Mouse (Mus musculus): Measurements from ENCODE around the gene Ciart. TPM values are rescaled to one million over a fixed set of nuclear protein-coding genes. Genes with fewer than 3 reads are reported as not detected.
A peak's percentile ranks its signal among the peaks of the same experiment; 100 is the strongest.
"Not testable (repeated sequence)": the region's sequence is repeated elsewhere in the genome, so short reads cannot be mapped to it uniquely, and the experiment has no call there.

Ciart gene
- total RNA-seq, 2 experiments from 2014 or later, result 1.3 to 2.8 TPM

DNA sequence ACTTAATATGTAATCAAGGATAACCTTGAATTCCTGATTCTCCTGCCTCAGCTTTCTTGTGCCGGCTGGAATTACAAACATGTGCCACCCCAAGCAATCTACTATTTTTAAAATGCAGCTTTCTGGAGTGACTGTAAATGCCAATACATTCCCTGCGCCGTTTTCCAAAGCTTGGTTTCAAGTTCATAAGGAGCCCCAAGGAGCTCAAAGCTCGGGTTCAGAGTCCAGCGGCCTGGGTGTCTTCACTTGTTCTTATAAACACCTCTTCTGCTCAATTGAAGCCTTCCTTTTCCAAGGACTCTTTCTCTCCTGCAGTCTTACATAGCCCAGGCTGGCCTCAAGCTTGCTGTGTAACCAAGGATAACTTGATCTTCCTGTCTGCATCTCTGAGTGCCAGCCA lies 16.0 kb downstream of the Ciart start:
- no peak for ATAC-seq (replicated peaks; ENCODE audit: poor library complexity)

DNA sequence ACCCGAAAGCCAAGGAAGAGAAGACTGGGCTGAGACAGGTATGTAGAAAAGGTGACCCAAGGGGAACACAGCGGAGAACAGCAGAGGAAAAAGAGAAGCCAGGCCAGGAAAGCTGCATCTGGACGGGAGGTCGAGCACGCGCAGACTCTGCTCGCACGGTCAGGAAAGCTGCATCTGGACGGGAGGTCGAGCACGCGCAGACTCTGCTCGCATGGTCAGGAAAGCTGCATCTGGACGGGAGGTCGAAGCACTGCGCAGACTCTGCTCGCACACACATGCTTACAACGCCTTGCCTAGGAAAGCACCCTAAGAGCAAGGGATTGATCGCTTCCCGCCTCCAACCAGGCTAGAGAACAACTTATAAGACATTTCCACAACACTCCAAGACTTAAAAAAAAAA lies 16.5 kb downstream of the Ciart start:
- ATAC-seq (replicated peaks; ENCODE audit: poor library complexity), result no peak

DNA sequence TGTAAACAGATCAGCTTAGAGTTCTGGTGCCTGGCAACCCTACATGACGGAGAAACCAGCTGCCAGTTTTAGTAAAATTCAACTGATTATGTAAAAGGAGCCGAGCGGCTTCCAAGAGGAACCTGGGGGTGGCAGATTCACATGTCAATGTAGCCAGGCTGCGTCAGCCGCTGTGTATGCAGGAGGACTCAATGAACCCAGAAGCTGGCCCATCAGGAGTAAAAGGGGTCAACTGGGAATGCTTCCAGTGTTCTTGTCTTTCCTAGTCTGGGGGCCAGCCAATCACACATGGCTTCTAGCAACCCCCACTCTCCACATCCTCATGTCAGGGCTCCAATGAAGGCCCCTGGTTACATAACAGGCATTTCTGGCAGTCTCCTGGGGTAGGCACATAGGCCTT lies 17.0 kb downstream of the Ciart start:
- no peak for ATAC-seq (replicated peaks; ENCODE audit: poor library complexity)

DNA sequence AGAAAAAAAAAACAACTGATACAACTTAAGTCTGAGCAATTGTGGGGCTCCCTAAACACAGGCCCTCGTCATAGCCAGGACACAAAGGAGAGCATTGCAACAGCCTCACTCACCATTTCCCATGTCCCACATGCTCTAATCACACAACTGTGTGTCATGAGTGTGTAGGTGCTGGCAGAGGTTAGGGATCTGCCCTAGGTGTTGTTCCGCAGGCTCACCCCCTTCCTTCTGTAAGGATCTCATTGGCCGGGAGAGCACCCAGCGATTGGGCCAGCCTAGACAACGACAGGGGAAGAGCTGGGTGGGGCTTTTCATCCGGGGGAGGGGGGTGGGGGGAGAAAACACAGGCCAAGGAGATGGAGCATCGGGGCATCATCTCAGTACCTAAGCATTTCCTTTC lies 18.5 kb downstream of the Ciart start:
- ATAC-seq (replicated peaks; ENCODE audit: poor library complexity), result no peak

DNA sequence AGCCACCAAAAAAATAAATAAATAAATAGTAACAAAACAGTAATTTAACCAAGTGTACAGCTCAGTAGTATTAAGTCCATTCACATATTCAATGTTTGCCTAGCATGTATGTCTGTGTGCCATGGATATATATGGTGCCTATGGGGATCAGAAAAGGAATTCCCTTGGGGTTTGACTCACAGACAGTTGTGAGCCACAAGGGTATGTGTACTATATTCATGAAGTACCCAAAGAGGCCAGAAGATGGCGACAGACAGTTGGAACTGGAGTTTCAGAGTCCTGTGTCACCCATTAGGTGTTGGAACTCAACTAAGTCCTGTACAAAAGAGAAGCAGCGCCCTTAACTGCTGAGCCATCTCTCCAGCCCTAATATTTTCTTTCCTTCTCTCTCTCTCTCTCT lies 20.3 kb downstream of the Ciart start:
- ATAC-seq (replicated peaks; ENCODE audit: poor library complexity), result peak; percentile 98

DNA sequence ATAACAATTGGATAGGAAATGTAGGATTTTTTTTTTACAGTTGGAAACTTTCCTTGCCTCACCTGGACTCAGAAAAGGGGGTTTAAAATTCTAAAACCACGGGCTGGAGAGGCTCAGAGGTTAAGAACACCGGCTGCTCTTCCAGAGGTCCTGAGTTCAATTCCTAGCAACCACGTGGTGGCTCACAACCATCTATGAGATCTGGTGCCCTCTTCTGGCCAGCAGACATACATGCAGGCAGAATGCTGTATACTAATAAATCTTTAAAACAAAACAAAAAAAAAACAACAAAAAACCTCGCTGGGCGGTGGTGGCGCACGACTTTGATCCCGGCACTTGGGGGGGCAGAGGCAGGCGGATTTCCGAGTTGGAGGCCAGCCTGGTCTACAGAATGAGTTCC lies 20.8 kb downstream of the Ciart start:
- ATAC-seq (replicated peaks; ENCODE audit: poor library complexity), result no peak; the same call in 1 of the 2 replicates

DNA sequence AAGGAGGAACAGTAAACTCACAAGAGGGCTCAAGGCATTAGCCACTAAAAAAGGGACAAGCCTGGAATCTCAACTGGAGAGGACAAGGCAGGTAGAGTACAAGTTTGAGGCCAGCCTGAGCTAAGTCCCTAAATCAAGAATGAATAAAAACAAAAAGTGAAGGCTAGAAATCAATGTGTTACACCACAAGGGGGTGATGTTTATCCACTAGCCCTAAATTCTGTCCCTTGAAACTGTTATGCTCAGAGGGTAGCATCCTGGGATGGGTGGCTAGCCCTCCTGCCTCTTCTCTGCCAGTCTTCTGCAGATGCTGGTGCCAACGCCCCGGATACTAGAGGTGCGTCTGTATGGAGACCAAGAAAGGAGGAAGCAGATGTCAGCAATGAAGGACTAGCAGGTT lies 21.7 kb downstream of the Ciart start:
- peak; percentile 29; the same call in 1 of the 2 replicates for ATAC-seq (replicated peaks; ENCODE audit: poor library complexity)

DNA sequence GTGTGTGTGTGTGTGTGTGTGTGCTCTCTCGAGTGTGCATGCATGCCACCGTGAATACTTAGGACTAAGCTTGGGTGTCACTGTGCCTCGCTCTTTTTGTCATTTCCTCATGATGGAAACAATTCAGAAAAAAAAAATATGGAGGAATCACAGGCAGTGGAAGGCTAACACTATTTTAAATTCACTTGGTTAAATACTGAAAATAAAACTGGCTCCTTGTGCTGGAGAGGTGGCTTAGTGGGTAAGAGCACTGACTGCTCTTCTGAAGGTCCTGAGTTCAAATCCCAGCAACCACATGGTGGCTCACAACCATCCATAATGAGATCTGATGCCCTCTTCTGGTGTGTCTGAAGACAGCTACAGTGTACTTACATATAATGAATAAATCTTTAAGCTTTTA lies 23.8 kb downstream of the Ciart start:
- ATAC-seq (replicated peaks; ENCODE audit: poor library complexity), result not testable (repeated sequence)

DNA sequence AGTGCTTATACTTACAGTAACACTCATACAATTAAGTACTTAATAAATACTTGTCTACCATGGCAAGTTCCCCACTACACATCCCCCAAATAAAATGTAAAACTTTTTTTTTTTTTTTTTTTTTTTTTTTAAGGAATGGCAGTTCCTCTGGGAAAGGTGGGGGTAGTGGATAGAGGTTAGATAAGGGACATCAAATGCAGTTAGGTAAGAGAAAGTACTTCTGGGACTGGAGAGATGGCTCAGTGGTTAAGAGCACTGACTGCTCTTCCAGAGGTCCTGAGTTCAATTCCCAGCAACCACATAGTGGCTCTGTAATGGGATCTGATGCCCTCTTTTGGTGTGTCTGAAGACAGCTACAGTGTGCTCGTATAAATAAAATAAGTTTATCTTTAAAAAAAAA lies 25.0 kb downstream of the Ciart start:
- ATAC-seq (replicated peaks; ENCODE audit: poor library complexity), result not testable (repeated sequence)

DNA sequence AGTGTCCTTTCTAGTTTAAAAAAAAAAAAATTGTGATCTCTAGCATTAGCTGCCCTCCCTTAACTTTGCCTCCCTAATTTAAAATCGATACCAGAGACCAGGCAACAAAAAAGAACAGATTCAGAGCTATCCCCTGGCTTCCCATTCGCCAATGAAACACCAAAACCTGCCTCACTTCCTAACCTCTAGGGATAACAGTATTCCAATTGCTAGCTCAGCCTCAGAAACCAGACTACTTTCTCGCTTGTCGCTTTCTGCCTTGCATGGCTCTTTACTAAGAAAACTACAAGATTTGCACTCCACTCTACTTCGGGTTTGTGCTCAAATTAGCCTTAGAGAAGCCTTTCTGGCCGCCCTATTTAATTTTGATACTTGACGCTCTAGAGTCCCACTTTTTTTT lies 25.9 kb downstream of the Ciart start:
- ATAC-seq (replicated peaks; ENCODE audit: poor library complexity), result peak; percentile 7; the same call in 1 of the 2 replicates

DNA sequence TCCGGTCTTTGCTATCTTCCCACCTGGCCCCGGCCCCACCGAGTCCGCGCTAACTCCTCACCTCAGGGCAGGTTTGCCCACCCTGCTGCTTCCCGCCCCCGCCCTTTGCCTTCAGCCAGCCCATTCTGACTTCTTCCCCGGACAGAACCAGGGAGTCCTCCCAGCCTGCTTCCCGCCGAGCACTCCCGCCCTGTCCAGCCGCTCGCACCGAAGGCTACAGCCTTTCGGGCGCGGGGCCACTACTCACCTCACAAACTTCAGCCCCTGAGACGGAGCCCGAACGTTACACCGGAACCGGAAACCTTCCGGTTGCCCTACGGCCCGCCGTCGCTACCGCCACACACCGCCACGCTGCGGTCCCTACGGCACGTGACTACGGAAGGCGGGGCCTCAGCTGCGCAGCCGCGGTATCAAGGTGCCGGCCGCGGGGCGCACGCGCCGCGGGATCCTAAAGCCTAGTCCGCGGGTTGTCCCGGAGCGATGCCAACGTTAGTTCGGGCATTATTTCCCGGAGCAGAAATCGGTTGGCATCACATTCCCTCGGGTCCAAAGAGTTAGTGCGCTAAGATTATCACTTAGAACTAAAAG lies 26.5 kb downstream of the Ciart start, which contains the start of gene Prpf3:
Gene Prpf3 (minus strand): TSS at position 384 of the 588 bp plus-strand sequence.
- ATAC-seq (replicated peaks; ENCODE audit: poor library complexity), result peak; percentile 96

DNA sequence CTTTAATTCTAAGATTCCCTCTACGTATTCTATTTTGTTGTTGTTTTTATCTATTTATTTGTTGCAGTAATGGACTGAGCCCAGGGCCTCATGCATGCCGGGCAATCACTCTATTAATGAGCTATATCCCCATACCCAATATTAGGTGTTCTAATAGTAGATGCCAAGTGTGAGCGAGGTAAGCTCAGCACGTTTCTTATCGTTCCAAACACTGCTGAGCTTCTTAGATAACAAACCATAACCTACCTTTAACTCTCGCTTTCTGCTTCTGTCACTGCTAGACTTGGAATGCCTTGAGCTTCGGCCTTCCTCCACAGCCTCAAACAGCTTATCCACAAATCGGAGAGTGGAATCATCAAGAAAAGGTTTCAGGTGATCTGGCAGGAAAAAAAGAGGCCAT lies 30.7 kb downstream of the Ciart start:
- ATAC-seq (replicated peaks; ENCODE audit: poor library complexity), result no peak

DNA sequence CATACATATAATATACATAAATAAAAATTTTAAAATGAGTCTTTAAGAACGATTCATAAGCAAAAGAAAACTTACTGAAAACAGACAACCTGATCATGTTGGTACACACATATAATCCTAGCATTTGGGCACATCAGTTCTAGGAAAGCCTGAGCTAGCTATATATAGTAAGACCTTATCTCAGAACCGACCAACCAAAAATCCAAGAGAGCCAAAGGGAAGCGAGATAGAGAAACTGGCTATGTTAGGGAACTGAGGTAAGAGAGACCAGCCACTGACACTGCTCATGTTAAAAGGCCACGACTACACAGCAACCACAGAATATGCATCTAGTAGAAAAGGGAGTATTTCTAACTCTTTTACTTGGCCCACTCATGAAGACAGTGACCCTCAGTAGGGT lies 31.4 kb downstream of the Ciart start:
- ATAC-seq (replicated peaks; ENCODE audit: poor library complexity), result no peak

DNA sequence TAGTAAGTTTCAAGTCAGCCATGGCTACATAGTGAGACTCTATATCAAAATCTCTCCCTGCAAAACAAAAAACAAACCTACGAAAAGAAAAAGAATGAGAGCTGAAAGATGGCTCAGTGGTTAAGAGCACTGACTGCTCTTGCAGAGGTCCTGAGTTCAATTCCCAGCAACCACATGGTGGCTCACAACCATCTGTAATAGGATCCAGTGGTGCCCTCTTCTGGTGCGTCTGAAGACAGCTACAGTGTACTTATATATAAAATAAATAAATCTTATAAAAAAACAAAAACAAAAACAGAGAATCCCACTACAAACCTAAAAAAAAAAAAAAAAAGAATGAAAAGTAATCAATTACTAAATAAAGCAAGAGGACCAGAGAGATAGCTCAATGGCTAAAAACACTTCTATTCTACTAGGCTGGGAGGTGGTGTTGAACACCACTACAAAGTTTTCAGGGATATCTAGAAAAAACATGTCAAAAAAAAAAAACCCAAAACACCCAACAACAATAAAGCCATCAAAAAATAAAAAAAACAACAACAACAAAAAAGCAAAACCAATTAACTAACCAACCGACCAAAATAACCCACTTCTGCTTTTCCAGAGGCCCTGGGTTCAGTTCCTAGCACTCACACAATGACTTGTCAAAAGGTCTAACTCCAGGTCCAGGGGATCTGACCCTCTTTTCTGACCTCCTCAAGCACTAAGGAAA lies 39.4 kb downstream of the Ciart start:
- ATAC-seq (replicated peaks; ENCODE audit: poor library complexity), result no peak

DNA sequence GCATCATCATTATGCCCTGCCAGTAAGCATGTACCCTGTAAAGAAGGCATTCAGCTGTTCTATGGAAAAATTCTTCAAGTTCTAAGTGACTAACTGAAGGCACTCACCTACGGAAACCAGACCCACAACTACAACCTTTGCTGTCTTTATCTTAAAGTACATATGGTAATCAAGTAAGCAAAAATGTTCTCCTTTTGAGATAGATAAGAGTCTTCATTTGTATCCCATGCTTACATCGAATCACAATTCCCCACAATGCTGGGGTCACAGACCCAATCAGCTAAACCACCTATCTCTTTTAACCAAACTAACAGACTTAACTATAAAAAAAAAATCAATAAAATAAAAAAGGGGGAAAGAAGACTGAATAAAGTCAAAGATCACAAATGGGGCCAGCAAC lies 42.8 kb downstream of the Ciart start:
- ATAC-seq (replicated peaks; ENCODE audit: poor library complexity), result peak; percentile 54; the same call in 1 of the 2 replicates

DNA sequence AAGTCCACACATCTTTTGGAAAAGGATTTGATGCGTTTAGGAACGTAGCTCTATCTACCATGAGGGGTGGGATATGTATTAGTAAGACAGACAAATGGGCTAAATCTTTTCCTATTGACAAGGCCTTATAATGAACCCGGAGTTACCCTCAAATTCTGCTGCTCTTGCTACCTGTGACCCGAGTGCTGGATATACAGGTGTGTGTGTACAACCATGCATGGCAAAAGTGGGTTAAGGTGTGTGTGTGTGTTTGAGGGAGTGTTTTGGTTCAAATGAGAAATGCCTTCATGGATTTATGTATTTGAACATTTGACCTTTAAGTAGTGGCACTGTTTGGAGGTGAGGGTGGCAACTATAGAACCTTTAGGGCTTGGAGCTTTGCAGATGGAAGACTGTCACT lies 53.0 kb downstream of the Ciart start:
- no peak for ATAC-seq (replicated peaks; ENCODE audit: poor library complexity)

Other genes with a start within 250 kb of the Ciart start
- 154 and 191 TPM in 2 replicates for gene Mcl1, start 223.5 kb downstream of the Ciart start, total RNA-seq (2015)
- gene Mcl1, start 223.5 kb downstream of the Ciart start, total RNA-seq (2017), result 131 and 135 TPM in 2 replicates
- gene Adamtsl4, start 194.3 kb downstream of the Ciart start, total RNA-seq (2015), result 0.17 and 1.4 TPM in 2 replicates
- gene Adamtsl4, start 194.3 kb downstream of the Ciart start, total RNA-seq (2017), result 0.33 TPM in 1 of 2 replicates, not detected in the other
- gene Ecm1, start 142.7 kb downstream of the Ciart start, total RNA-seq (2015), result 3.9 and 5.4 TPM in 2 replicates
- 0.37 and 1.8 TPM in 2 replicates for gene Ecm1, start 142.7 kb downstream of the Ciart start, total RNA-seq (2017)
- gene Tars2, start 122.0 kb downstream of the Ciart start, total RNA-seq (2015), result 27.8 and 29.9 TPM in 2 replicates
- 47.3 and 52.2 TPM in 2 replicates for gene Tars2, start 122.0 kb downstream of the Ciart start, total RNA-seq (2017)
- 51.7 and 59.5 TPM in 2 replicates for gene Rprd2, start 63.4 kb downstream of the Ciart start, total RNA-seq (2015)
- 18.9 and 22.5 TPM in 2 replicates for gene Rprd2, start 63.4 kb downstream of the Ciart start, total RNA-seq (2017)
- gene Prpf3, start 26.4 kb downstream of the Ciart start, total RNA-seq (2015), result 41.2 and 56.2 TPM in 2 replicates
- gene Prpf3, start 26.4 kb downstream of the Ciart start, total RNA-seq (2017), result 25.7 and 51.2 TPM in 2 replicates
- 132 and 147 TPM in 2 replicates for gene Mrps21, start 10.7 kb downstream of the Ciart start, total RNA-seq (2015)
- 382 and 387 TPM in 2 replicates for gene Mrps21, start 10.7 kb downstream of the Ciart start, total RNA-seq (2017)
- 55.1 and 62.0 TPM in 2 replicates for gene BC028528, start 9.8 kb upstream of the Ciart start, total RNA-seq (2015)
- gene BC028528, start 9.8 kb upstream of the Ciart start, total RNA-seq (2017), result 63.3 and 68.9 TPM in 2 replicates
- 30.6 and 30.8 TPM in 2 replicates for gene Aph1a, start 11.7 kb upstream of the Ciart start, total RNA-seq (2015)
- gene Aph1a, start 11.7 kb upstream of the Ciart start, total RNA-seq (2017), result 34.9 and 35.1 TPM in 2 replicates
- not detected in 2 replicates for gene Car14, start 22.4 kb upstream of the Ciart start, total RNA-seq (2015)
- gene Car14, start 22.4 kb upstream of the Ciart start, total RNA-seq (2017), result not detected in 2 replicates
- 101 and 132 TPM in 2 replicates for gene Anp32e, start 47.0 kb upstream of the Ciart start, total RNA-seq (2015)
- gene Anp32e, start 47.0 kb upstream of the Ciart start, total RNA-seq (2017), result 384 and 526 TPM in 2 replicates
- gene Plekho1, start 113.8 kb upstream of the Ciart start, total RNA-seq (2015), result 22.1 and 25.9 TPM in 2 replicates
- 24.7 and 25.1 TPM in 2 replicates for gene Plekho1, start 113.8 kb upstream of the Ciart start, total RNA-seq (2017)
- 26.3 and 28.4 TPM in 2 replicates for gene Vps45, start 176.2 kb upstream of the Ciart start, total RNA-seq (2015)
- gene Vps45, start 176.2 kb upstream of the Ciart start, total RNA-seq (2017), result 10.9 and 12.6 TPM in 2 replicates
- 3.0 and 3.2 TPM in 2 replicates for gene Otud7b, start 222.3 kb upstream of the Ciart start, total RNA-seq (2015)
- gene Otud7b, start 222.3 kb upstream of the Ciart start, total RNA-seq (2017), result 4.9 and 12.7 TPM in 2 replicates

Measured in megakaryocyte progenitor cell, adult 5-6 weeks (primary cell).